Mouse (Mus musculus) midbrain, embryonic 16.5 days (tissue): ENCODE measurements at regions not wholly inside any gene's neighbourhood (a gene's known extent, or its start where the extent isn't known, plus 50 kb on each side); places are given as distances from the start of the nearest gene placed in this dataset.

ENCODE experiments used
- ATAC-seq: fragments of 200-750 bp; cut with Nextera tagmentation; 2 replicates; pipeline ENCODE4 v1.8.0; 2017; ENCODE audit warnings: moderate TSS enrichment
- H3K27ac ChIP-seq: fragments of 300-500 bp; sonication (generic); 2 replicates; pipeline ENCODE4 v1.5.1; 2014; ENCODE audit warnings: mild to moderate bottlenecking, low read length, mixed read lengths
- H3K27me3 ChIP-seq: fragments of 300-500 bp; sonication (generic); 2 replicates; pipeline ENCODE4 v1.6.1; 2014; ENCODE audit warnings: low read depth, low read length, mixed read lengths; ENCODE audit not compliant: control insufficient read depth, insufficient read depth
- H3K36me3 ChIP-seq: fragments of 300-500 bp; sonication (generic); 2 replicates; pipeline ENCODE4 v1.6.1; 2014; ENCODE audit warnings: mild to moderate bottlenecking, low read length, moderate library complexity, mixed read lengths; ENCODE audit not compliant: control insufficient read depth, insufficient read depth
- H3K4me1 ChIP-seq: fragments of 300-500 bp; sonication (generic); 2 replicates; pipeline ENCODE4 v1.6.1; 2014; ENCODE audit warnings: mild to moderate bottlenecking, low read length, mixed read lengths; ENCODE audit not compliant: control insufficient read depth, insufficient read depth
- H3K4me2 ChIP-seq: fragments of 300-500 bp; sonication (generic); 2 replicates; pipeline ENCODE4 v1.6.1; 2014; ENCODE audit warnings: mild to moderate bottlenecking, low read length, mixed read lengths
- H3K4me3 ChIP-seq: fragments of 300-500 bp; sonication (generic); 2 replicates; pipeline ENCODE4 v1.5.1; 2014; ENCODE audit warnings: low read depth, mild to moderate bottlenecking, low read length, moderate library complexity, mixed read lengths
- H3K9ac ChIP-seq: fragments of 300-500 bp; sonication (generic); 2 replicates; pipeline ENCODE4 v1.6.1; 2014; ENCODE audit warnings: low read depth, low read length, mixed read lengths
- H3K9me3 ChIP-seq: fragments of 300-500 bp; sonication (generic); replicated peaks from 2 replicates; pipeline ENCODE4 v1.6.1; 2014; ENCODE audit warnings: mild to moderate bottlenecking, low read length, mixed read lengths; ENCODE audit not compliant: control insufficient read depth, poor library complexity, severe bottlenecking
- WGBS: fragments of 180-500 bp; shearing (Covaris S2); extraction: QIAGEN DNeasy Blood & Tissue Kit; methylation state at CpG from one replicate; pipeline ENCODE4 v1.1.7; 2014; 5-methylcytosine and 5-hydroxymethylcytosine counted together

GRCm38 (mm10) chr13:110633261-110633781 lies 238.5 kb downstream of the Plk2 start:
- Histone ChIP-seq H3K4me2 (no peak overlapping the region), H3K27me3 (no peaks in the 10 kb centered on the region), H3K27ac (no peak overlapping the region), H3K9ac (no peak overlapping the region), H3K9me3 (no peaks in the 10 kb centered on the region), H3K4me1 (peaks cover 1% of the 10 kb centered on the region; the same call in 1 of the 2 replicates), H3K4me3 (no peak overlapping the region), H3K36me3 (no peaks in the 10 kb centered on the region)
- no peak for ATAC-seq
- 97% methylated on average over 3 of the region's 3 CpGs for WGBS

- Histone ChIP-seq H3K4me3 (no peak overlapping the region), H3K9me3 (no peaks in the 10 kb centered on the region), H3K4me2 (no peak overlapping the region), H3K9ac (no peak overlapping the region), H3K4me1 (no peaks in the 10 kb centered on the region), H3K27me3 (no peaks in the 10 kb centered on the region), H3K27ac (no peak overlapping the region), H3K36me3 (no peaks in the 10 kb centered on the region)
- ATAC-seq, result no peak
- 63% methylated on average over 1 of the region's 1 CpGs for WGBS
These were observed 239.1 kb downstream of the Plk2 start for GRCm38 (mm10) chr13:110633899-110634298.

GRCm38 (mm10) chr13:110642792-110643191 lies 247.9 kb downstream of the Plk2 start:
- Histone ChIP-seq H3K4me2 (no peak overlapping the region), H3K27ac (no peak overlapping the region), H3K9ac (no peak overlapping the region), H3K9me3 (no peaks in the 10 kb centered on the region), H3K36me3 (no peaks in the 10 kb centered on the region), H3K27me3 (no peaks in the 10 kb centered on the region), H3K4me1 (peaks cover 9% of the 10 kb centered on the region), H3K4me3 (no peak overlapping the region)
- ATAC-seq, result no peak
- WGBS, result 76% methylated on average over 3 of the region's 3 CpGs

- Histone ChIP-seq H3K4me2 (peak overlapping the region; percentile 44), H3K27me3 (no peaks in the 10 kb centered on the region), H3K4me1 (peaks cover 9% of the 10 kb centered on the region), H3K27ac (peak overlapping the region; percentile 4; the same call in 1 of the 2 replicates), H3K9ac (no peak overlapping the region), H3K36me3 (no peaks in the 10 kb centered on the region), H3K9me3 (no peaks in the 10 kb centered on the region), H3K4me3 (no peak overlapping the region)
- peak; percentile 53 for ATAC-seq
- 25% methylated on average over 11 of the region's 11 CpGs for WGBS
These were observed 248.5 kb downstream of the Plk2 start for GRCm38 (mm10) chr13:110643198-110643896.

- Histone ChIP-seq H3K4me3 (no peak overlapping the region), H3K4me1 (peaks cover 13% of the 10 kb centered on the region), H3K4me2 (peak overlapping the region; percentile 44), H3K27me3 (no peaks in the 10 kb centered on the region), H3K36me3 (no peaks in the 10 kb centered on the region), H3K9me3 (no peaks in the 10 kb centered on the region), H3K9ac (no peak overlapping the region), H3K27ac (peak overlapping the region; percentile 4; the same call in 1 of the 2 replicates)
- WGBS, result 37% methylated on average over 3 of the region's 3 CpGs
- peak; percentile 72; the same call in 1 of the 2 replicates for ATAC-seq
These were observed 249.0 kb downstream of the Plk2 start for GRCm38 (mm10) chr13:110643897-110644213.

GRCm38 (mm10) chr13:110649378-110649777 lies 254.5 kb downstream of the Plk2 start:
- no peak for ATAC-seq
- WGBS, result 55% methylated on average over 1 of the region's 1 CpGs
- Histone ChIP-seq H3K9ac (no peak overlapping the region), H3K4me1 (peaks cover 22% of the 10 kb centered on the region), H3K4me2 (no peak overlapping the region), H3K4me3 (no peak overlapping the region), H3K9me3 (no peaks in the 10 kb centered on the region), H3K36me3 (no peaks in the 10 kb centered on the region), H3K27ac (peak overlapping the region; percentile 43), H3K27me3 (no peaks in the 10 kb centered on the region)

GRCm38 (mm10) chr13:110649870-110650497 lies 255.1 kb downstream of the Plk2 start:
- no peak overlapping the region for H3K4me3 ChIP-seq
- WGBS, result 8% methylated on average over 2 of the region's 2 CpGs
- H3K9me3 ChIP-seq, result no peaks in the 10 kb centered on the region
- H3K36me3 ChIP-seq, result no peaks in the 10 kb centered on the region
- 0 out of 2 replicates have a peak overlapping the region, but pooled peaks have one; percentile 18 for H3K4me2 ChIP-seq
- H3K27me3 ChIP-seq, result no peaks in the 10 kb centered on the region
- H3K4me1 ChIP-seq, result peaks cover 22% of the 10 kb centered on the region
- H3K27ac ChIP-seq, result peak overlapping the region; percentile 77
- peak; percentile 94 for ATAC-seq
- no peak overlapping the region for H3K9ac ChIP-seq

GRCm38 (mm10) chr13:110652201-110652600 lies 257.4 kb downstream of the Plk2 start:
- H3K4me3 ChIP-seq, result no peak overlapping the region
- H3K27ac ChIP-seq, result no peak overlapping the region
- no peak overlapping the region for H3K4me2 ChIP-seq
- no peaks in the 10 kb centered on the region for H3K36me3 ChIP-seq
- 40% methylated on average over 7 of the region's 7 CpGs for WGBS
- no peak for ATAC-seq
- H3K9ac ChIP-seq, result no peak overlapping the region
- H3K4me1 ChIP-seq, result peaks cover 22% of the 10 kb centered on the region
- H3K27me3 ChIP-seq, result no peaks in the 10 kb centered on the region
- no peaks in the 10 kb centered on the region for H3K9me3 ChIP-seq

- Histone ChIP-seq H3K27ac (no peak overlapping the region), H3K4me2 (no peak overlapping the region), H3K36me3 (no peaks in the 10 kb centered on the region), H3K4me3 (no peak overlapping the region), H3K9ac (no peak overlapping the region), H3K4me1 (no peaks in the 10 kb centered on the region), H3K27me3 (no peaks in the 10 kb centered on the region), H3K9me3 (no peaks in the 10 kb centered on the region)
- ATAC-seq, result no peak
- WGBS, result 61% methylated on average over 2 of the region's 2 CpGs
These were observed 270.4 kb downstream of the Plk2 start for GRCm38 (mm10) chr13:110665073-110665800.
